Mouse (Mus musculus) neural tube, embryonic 12.5 days (tissue): ENCODE measurements around the gene Tagln2. TPM values are rescaled to one million over a fixed set of nuclear protein-coding genes. Genes with fewer than 3 reads are reported as not detected.

ENCODE experiments used
- ATAC-seq: fragments of 200-750 bp; cut with Nextera tagmentation; 2 replicates; pipeline ENCODE4 v1.8.0; 2017; ENCODE audit warnings: low read depth, mild to moderate bottlenecking, moderate TSS enrichment, moderate library complexity; ENCODE audit not compliant: low FRiP score
- H3K27ac ChIP-seq: fragments of 300-500 bp; sonication (generic); 2 replicates; pipeline ENCODE4 v1.5.1; 2016
- H3K27me3 ChIP-seq: fragments of 300-500 bp; sonication (generic); replicated peaks from 2 replicates; pipeline ENCODE4 v1.6.1; 2016; ENCODE audit warnings: mild to moderate bottlenecking
- H3K36me3 ChIP-seq: fragments of 300-500 bp; sonication (generic); 2 replicates; pipeline ENCODE4 v1.6.1; 2016; ENCODE audit warnings: mild to moderate bottlenecking
- H3K4me1 ChIP-seq: fragments of 300-500 bp; sonication (generic); 2 replicates; pipeline ENCODE4 v1.6.1; 2016
- H3K4me2 ChIP-seq: fragments of 300-500 bp; sonication (generic); replicated peaks from 2 replicates; pipeline ENCODE4 v1.6.1; 2016; ENCODE audit warnings: mild to moderate bottlenecking
- H3K4me3 ChIP-seq: fragments of 300-500 bp; sonication (generic); 2 replicates; pipeline ENCODE4 v1.5.1; 2016
- H3K9ac ChIP-seq: fragments of 300-500 bp; sonication (generic); 2 replicates; pipeline ENCODE4 v1.6.1; 2016; ENCODE audit warnings: mild to moderate bottlenecking
- H3K9me3 ChIP-seq: fragments of 300-500 bp; sonication (generic); 2 replicates; pipeline ENCODE4 v1.6.1; 2016; ENCODE audit warnings: mild to moderate bottlenecking
- WGBS: fragments of 180-500 bp; shearing (Covaris S2); methylation state at CpG from one replicate; pipeline ENCODE4 v1.1.7; 2016; 5-methylcytosine and 5-hydroxymethylcytosine counted together
- polyA plus RNA-seq: library from polyadenylated mRNA; unstranded; fragments of >200 nt; fragmentation: Nextera tagmentation; extraction: Ambion mirVana; gene quantifications from 2 replicates; pipeline ENCODE4 v1.2.1, GENCODE M21; 2016

Tagln2 gene
- polyA plus RNA-seq, result 105 and 131 TPM in 2 replicates

DNA sequence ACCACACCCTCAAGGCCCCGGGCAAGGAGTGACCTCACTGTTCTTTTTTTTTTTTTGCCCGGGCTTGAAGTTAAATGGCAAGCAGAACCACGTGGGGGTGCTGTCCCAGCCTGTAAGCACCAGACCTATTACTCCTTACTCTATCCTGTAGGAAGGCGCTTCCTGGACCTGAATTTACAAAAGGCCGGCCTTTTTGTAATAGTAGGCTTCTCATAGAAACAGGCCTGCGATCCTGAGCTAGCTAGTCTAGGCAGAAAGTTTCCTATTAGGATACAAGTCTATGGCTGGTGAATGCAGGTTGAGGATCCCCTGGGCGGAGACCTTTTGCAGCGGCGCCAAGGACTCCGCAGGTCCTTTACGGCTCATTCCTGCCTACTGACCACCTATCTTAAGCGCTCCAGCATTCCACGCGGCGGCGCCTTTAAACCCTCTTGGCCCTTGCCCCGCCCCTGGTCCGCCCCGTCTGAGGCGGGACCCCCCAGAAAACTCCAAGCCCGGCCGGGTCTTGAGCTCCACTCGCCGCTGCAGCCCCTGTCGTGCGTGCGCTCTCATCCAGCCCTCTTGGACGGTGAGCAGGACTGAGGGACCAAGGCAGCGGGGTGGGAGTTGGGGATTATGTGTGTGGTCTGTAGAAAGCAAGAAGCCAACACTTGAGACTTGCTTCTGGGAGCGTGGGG lies at the start of gene Tagln2:
TSS of gene Tagln2 (plus strand) at position 283 of the 677 bp plus-strand sequence.
- H3K9me3 ChIP-seq, result no peaks in the 10 kb centered on the region
- H3K27ac ChIP-seq, result no peak within 1 kb of the TSS
- ATAC-seq, result peak; percentile 14; the same call in 1 of the 2 replicates
- H3K4me1 ChIP-seq, result peaks cover 50% of the 10 kb centered on the region
- H3K27me3 ChIP-seq, result peaks cover 27% of the 10 kb centered on the region
- 1% methylated on average over 30 of the region's 30 CpGs for whole genome bisulfite sequencing
- peaks cover 37% of the 10 kb centered on the region for H3K36me3 ChIP-seq
- peak within 1 kb of the TSS; percentile 54 for H3K9ac ChIP-seq
- peak within 1 kb of the TSS; percentile 63 for H3K4me2 ChIP-seq
- H3K4me3 ChIP-seq, result peak within 1 kb of the TSS; percentile 49

DNA sequence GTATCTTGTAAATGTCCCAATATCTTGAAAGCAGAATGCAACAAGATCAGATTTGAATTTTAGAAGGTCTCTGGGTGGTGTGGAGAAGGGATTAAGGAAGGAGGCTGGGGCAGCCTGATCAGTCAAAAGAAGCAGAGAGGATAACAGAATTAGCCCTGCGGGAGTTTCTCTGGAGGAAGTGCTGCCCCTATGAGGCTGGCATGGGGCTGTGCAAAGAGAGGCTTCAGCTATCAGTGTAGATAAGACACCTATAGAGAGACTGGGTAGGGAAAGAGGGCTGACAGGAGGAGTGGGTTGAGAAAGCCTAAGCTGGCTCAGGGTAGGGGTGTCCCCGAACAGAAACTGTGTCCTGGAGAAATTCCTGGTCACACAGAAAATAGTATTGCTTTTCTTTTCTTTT lies 49.6 kb upstream of the Tagln2 start:
- no peak overlapping the region for H3K27ac ChIP-seq
- 46% methylated on average over 2 of the region's 2 CpGs for WGBS

DNA sequence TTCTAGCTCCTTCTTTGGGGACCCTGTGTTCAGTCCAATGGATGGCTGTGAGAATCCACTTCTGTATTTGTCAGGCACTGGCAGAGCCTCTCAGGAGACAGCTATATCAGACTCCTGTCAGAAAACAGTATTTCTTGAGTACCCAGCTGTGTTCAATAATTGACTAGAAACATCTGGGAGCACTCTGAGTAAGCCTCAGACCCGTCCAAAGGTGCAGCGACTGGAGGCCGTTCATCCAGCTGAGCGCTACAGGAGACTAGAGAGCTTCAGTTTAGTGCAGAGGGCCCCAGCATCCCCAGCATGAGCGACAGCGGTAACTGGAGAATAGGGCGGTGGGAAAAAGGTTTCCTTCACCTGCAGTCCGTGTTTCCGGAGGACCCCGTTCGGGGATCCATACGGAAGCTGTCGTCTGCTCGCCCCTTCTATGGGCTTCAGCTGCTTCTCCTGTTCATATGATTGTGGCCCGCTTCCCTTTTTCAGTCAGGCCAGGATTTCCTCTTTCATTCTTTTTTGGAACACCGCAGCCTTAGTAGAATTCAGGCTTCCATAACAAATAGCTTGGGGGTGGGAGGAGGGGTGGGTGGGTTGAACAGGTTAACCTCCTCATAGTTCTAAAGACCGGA lies 48.9 kb upstream of the Tagln2 start:
- Histone ChIP-seq H3K4me3 (no peak overlapping the region), H3K9ac (no peak overlapping the region), H3K9me3 (no peaks in the 10 kb centered on the region), H3K36me3 (no peaks in the 10 kb centered on the region), H3K27me3 (no peaks in the 10 kb centered on the region), H3K4me2 (peak overlapping the region; percentile 7; the same call in 1 of the 2 replicates), H3K4me1 (no peaks in the 10 kb centered on the region), H3K27ac (no peak overlapping the region)
- WGBS, result 42% methylated on average over 17 of the region's 17 CpGs
- ATAC-seq, result no peak

More for the DNA sequence above, 49.6 kb upstream of the Tagln2 start:
- Histone ChIP-seq H3K9me3 (no peaks in the 10 kb centered on the region), H3K36me3 (no peaks in the 10 kb centered on the region), H3K9ac (no peak overlapping the region), H3K27me3 (no peaks in the 10 kb centered on the region), H3K4me1 (no peaks in the 10 kb centered on the region), H3K4me2 (no peak overlapping the region), H3K4me3 (no peak overlapping the region)
- ATAC-seq, result no peak

DNA sequence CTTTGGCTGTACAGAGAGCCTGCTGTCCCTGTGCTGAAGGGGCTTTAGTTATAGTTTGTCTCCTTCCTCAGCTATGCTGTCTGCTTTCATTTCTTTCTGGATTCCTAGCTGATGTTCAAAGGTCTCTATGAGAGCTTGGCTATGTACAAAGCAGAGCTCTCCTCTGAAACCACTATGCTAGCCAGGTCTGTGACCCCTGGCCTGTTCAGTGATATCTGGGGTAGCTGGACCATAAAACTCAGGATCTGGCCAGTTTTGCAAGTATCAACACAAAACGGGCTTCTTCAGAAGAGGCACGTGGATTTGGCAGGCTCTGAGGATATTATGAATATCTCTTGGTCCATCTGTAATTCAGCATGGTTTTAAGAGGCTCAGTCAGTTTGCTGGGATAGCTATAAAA lies 46.9 kb upstream of the Tagln2 start:
- H3K27me3 ChIP-seq, result no peaks in the 10 kb centered on the region
- H3K4me3 ChIP-seq, result no peak overlapping the region
- 89% methylated on average over 2 of the region's 2 CpGs for WGBS
- no peaks in the 10 kb centered on the region for H3K9me3 ChIP-seq
- H3K27ac ChIP-seq, result no peak overlapping the region
- H3K36me3 ChIP-seq, result no peaks in the 10 kb centered on the region
- ATAC-seq, result no peak
- H3K4me2 ChIP-seq, result no peak overlapping the region
- H3K4me1 ChIP-seq, result no peaks in the 10 kb centered on the region
- H3K9ac ChIP-seq, result no peak overlapping the region

DNA sequence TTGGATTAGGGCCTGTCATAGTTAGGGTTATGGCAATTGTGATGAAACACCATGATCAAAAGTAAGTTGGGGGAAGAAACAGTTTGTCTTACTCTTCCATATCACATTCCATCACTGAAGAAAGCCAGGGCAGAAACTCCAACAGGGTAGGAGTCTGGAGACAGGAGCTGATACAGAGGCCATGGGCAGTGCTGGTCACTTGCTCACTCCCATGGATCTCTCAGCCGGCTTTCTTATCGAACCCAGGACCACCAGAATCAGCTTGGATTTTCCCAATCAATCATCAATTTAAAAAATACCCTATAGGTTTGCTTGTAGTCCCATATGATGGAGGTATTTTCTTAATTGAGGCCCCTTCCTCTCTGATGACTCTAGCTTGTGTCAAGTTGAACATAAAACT lies 46.0 kb upstream of the Tagln2 start:
- no peak overlapping the region for H3K4me3 ChIP-seq

DNA sequence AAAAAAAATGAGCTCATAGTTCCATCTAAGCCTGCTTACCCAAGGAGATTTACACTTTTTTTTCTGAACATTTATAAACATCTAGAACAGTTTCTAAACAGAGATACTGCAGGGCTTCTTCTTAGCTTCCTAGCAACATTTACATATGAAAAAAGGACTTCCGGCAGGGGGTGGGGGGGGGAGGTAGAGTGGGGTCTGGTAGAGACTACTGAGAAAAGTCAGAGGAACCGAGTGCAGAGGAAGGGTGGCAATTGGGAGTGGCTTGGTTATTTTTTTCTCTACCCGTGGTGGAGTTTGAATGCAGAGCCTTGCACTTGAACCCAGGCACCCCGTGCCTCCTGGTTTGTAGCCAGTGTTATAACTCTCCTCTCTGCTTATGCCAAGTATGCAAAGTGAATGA lies 44.4 kb upstream of the Tagln2 start:
- H3K9ac ChIP-seq, result no peak overlapping the region
- no peak for ATAC-seq

More for the DNA sequence above, 46.0 kb upstream of the Tagln2 start:
- Histone ChIP-seq H3K36me3 (no peaks in the 10 kb centered on the region), H3K4me1 (no peaks in the 10 kb centered on the region), H3K27me3 (no peaks in the 10 kb centered on the region), H3K9ac (no peak overlapping the region), H3K9me3 (no peaks in the 10 kb centered on the region), H3K4me2 (no peak overlapping the region), H3K27ac (no peak overlapping the region)
- no peak for ATAC-seq
- 95% methylated on average over 2 of the region's 2 CpGs for WGBS

DNA sequence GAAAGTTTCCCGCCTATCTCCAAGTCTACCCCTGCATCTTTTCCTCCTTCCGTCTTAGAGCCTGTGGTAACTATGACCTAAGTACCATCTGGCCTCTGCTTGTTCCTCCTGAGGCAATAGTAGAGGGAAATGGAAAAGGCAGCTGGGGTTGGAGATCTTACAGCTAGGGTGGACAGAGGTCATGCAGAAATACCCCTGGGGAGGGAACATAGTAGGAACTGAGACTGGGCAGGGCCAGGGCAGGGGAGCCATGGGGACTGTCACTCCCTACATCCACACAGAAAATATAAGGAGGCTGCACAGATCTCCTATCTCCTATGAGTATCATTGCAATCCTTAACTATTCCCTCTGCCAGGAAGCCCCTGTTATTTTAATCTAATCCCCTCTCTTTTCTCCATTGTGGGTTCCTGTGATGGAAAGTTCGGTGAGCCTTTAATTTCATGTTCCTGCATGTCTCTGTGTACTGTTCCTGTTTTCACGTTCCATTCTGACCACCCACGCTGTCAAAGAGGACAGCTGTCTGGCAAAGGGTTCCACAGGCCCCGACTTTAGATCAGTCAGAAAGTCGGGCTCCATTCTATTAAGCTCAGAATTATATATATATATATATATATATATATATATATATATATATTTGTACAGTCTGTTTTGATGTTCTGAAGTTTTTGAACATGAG lies 43.7 kb upstream of the Tagln2 start:
- no peak overlapping the region for H3K9ac ChIP-seq
- no peaks in the 10 kb centered on the region for H3K9me3 ChIP-seq
- WGBS, result 78% methylated on average over 7 of the region's 7 CpGs
- no peaks in the 10 kb centered on the region for H3K27me3 ChIP-seq
- no peak overlapping the region for H3K27ac ChIP-seq
- H3K4me3 ChIP-seq, result no peak overlapping the region
- no peaks in the 10 kb centered on the region for H3K36me3 ChIP-seq
- no peaks in the 10 kb centered on the region for H3K4me1 ChIP-seq
- H3K4me2 ChIP-seq, result no peak overlapping the region
- ATAC-seq, result no peak

More for the DNA sequence above, 44.4 kb upstream of the Tagln2 start:
- Histone ChIP-seq H3K27ac (no peak overlapping the region), H3K36me3 (no peaks in the 10 kb centered on the region), H3K4me1 (no peaks in the 10 kb centered on the region), H3K9me3 (no peaks in the 10 kb centered on the region), H3K4me2 (no peak overlapping the region), H3K4me3 (no peak overlapping the region), H3K27me3 (no peaks in the 10 kb centered on the region)
- 15% methylated on average over 4 of the region's 4 CpGs for WGBS

DNA sequence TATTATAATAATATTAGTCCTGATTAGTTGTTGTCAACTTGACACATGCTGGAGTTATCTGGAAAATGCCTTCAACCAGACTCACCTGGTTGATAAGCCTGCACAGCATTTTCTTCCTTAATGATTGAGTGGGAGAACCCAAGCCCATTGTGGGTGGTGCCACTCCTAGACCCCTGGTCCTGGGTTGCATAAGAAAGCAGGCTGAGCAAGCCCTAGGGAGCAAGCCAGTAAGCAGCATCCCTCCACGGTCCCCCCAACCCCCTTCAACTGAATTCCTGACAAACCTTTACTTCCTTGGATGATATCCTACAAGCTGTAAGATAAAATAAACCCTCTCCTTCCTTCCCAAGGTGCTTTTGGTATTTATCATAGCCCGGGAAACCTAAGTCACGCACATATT lies 42.7 kb upstream of the Tagln2 start:
- Histone ChIP-seq H3K27me3 (no peaks in the 10 kb centered on the region), H3K4me1 (no peaks in the 10 kb centered on the region), H3K9me3 (no peaks in the 10 kb centered on the region), H3K27ac (no peak overlapping the region), H3K9ac (no peak overlapping the region), H3K4me3 (no peak overlapping the region), H3K4me2 (no peak overlapping the region), H3K36me3 (no peaks in the 10 kb centered on the region)
- no peak for ATAC-seq
- WGBS, result 97% methylated on average over 3 of the region's 3 CpGs

DNA sequence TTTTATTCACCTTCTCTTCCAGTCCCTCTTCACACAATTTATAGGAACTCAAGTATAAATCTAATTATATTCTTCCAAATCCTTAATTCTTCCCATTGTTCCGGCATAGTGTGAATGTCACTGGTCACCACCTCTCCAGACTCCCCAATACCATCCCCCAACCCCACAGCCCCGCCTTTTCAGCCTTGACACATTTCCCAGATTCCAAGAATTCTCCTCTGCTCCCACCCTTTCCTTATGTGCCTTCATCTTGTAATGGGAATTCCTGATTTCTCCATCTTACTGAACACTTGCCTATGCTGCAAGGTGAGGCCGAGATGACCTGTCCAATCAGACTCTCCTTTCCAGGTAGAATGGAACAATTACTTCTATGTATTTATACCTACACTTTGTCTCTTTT lies 41.8 kb upstream of the Tagln2 start:
- Histone ChIP-seq H3K27me3 (no peaks in the 10 kb centered on the region), H3K27ac (no peak overlapping the region), H3K9ac (no peak overlapping the region), H3K4me2 (no peak overlapping the region), H3K9me3 (no peaks in the 10 kb centered on the region), H3K4me3 (no peak overlapping the region), H3K4me1 (no peaks in the 10 kb centered on the region), H3K36me3 (no peaks in the 10 kb centered on the region)
- WGBS, result 89% methylated on average over 3 of the region's 3 CpGs
- no peak for ATAC-seq

DNA sequence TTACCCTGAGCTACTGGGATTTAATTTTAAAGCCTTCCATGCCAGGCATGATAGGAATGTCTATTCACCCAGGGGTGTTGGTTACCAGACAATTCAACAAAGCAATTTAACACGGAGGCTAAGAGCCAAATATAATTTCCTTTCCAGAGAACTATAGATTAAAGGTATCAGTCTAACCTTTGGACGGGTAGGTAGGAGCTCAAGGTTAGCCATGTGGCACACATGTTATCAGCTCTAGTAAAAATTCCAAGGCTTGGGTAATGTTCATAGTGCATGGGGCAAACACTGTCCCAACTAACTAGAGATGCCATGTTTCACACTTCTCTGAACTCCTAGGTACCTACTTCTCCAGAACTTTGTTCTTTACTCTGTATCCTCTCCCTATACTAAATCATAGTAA lies 38.2 kb upstream of the Tagln2 start:
- H3K36me3 ChIP-seq, result no peaks in the 10 kb centered on the region
- WGBS, result 83% methylated on average over 2 of the region's 2 CpGs
- H3K4me2 ChIP-seq, result no peak overlapping the region
- H3K9ac ChIP-seq, result no peak overlapping the region
- H3K27ac ChIP-seq, result no peak overlapping the region
- no peak overlapping the region for H3K4me3 ChIP-seq
- no peaks in the 10 kb centered on the region for H3K9me3 ChIP-seq
- H3K27me3 ChIP-seq, result no peaks in the 10 kb centered on the region
- ATAC-seq, result no peak
- H3K4me1 ChIP-seq, result no peaks in the 10 kb centered on the region

DNA sequence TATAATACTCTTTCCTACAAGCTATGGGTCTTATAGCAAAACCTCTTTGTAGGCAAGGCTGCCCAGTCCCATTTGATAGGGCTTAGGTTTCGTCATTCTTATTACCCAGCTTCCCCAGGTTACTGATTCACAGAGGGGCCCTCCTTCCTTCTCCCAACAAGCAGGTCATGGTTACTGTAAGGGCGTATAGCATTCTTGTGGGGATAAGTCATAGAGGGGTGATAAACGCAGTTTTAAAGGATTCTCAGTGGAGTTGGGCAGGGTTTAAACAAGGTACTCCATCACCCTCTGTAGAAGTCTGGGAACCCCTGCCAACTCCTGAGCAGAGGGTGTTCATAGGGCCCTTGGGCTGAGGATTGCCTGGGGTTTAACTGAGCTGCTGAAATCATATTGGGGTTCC lies 37.3 kb upstream of the Tagln2 start:
- H3K4me1 ChIP-seq, result no peaks in the 10 kb centered on the region
- H3K4me3 ChIP-seq, result no peak overlapping the region
- no peak overlapping the region for H3K27ac ChIP-seq
- H3K9ac ChIP-seq, result no peak overlapping the region
- WGBS, result 83% methylated on average over 3 of the region's 3 CpGs
- no peaks in the 10 kb centered on the region for H3K36me3 ChIP-seq
- ATAC-seq, result no peak
- no peaks in the 10 kb centered on the region for H3K27me3 ChIP-seq
- H3K4me2 ChIP-seq, result no peak overlapping the region
- no peaks in the 10 kb centered on the region for H3K9me3 ChIP-seq

DNA sequence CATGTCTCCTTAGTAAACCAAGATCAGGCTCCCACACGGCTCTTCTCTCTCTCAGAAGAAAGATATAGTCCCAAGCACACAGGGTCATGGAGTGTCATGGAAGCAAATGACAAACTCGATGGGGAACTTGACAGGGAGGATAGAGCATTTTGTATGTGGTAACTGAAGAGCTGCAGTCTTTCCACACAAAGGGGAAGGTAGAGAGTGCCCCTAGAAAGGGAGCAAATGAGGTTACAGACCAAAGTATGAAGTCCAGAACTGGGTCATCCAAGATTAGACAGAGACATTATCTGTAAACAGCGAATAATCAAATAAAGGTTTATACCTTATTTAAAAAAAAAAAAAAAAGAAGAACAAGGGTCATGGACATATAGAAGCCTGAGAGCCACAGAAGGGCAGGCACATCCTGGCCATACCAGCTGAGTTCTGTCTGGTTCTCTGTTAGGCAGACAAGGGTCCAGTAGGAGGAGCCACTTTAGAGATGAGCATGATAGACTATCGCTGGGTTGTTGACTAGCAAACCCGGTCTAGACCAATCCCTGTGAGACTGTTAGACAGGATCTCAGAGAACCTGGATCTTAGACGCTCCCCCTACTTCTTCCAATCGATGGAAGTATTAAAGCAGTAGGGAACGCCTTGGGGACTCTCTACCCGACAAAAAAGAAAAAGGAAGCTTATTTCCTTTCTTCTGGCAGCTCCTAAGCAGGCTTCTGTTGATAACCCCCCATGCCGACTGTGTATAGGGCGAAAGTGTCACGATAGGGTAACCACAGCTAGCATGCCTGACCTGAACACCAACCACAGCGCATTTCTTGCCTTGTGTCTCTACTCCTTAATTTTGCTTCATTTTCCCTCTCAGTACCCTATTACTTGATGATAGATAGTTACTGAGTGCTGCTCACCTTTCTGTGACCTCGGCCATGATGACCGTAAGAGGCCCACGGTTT lies 36.2 kb upstream of the Tagln2 start:
- no peaks in the 10 kb centered on the region for H3K36me3 ChIP-seq
- 85% methylated on average over 16 of the region's 16 CpGs for WGBS
- H3K4me1 ChIP-seq, result no peaks in the 10 kb centered on the region
- no peak overlapping the region for H3K4me2 ChIP-seq
- no peak overlapping the region for H3K4me3 ChIP-seq
- no peak overlapping the region for H3K27ac ChIP-seq
- H3K9me3 ChIP-seq, result no peaks in the 10 kb centered on the region
- no peaks in the 10 kb centered on the region for H3K27me3 ChIP-seq
- no peak overlapping the region for H3K9ac ChIP-seq
- ATAC-seq, result no peak
